Mouse (Mus musculus) hindbrain, embryonic 13.5 days (tissue): ENCODE results near the gene Gm13420. TPM values are rescaled to one million over a fixed set of nuclear protein-coding genes. Genes with fewer than 3 reads are reported as not detected.
"Not testable (repeated sequence)": the region's sequence is repeated elsewhere in the genome, so short reads cannot be mapped to it uniquely, and the experiment has no call there.

ENCODE experiments used
- ATAC-seq: fragments of 200-750 bp; cut with Nextera tagmentation; 2 replicates; pipeline ENCODE4 v1.8.0; 2017; ENCODE audit warnings: moderate TSS enrichment; ENCODE audit not compliant: low FRiP score
- H3K27ac ChIP-seq: fragments of 300-500 bp; sonication (generic); 2 replicates; pipeline ENCODE4 v1.5.1; 2015; ENCODE audit warnings: inconsistent platforms, mild to moderate bottlenecking, moderate library complexity
- H3K27me3 ChIP-seq: fragments of 300-500 bp; sonication (generic); 2 replicates; pipeline ENCODE4 v1.6.1; 2015; ENCODE audit warnings: mild to moderate bottlenecking, inconsistent platforms
- H3K36me3 ChIP-seq: fragments of 300-500 bp; sonication (generic); 2 replicates; pipeline ENCODE4 v1.6.1; 2015; ENCODE audit warnings: mild to moderate bottlenecking, inconsistent platforms
- H3K4me1 ChIP-seq: fragments of 300-500 bp; sonication (generic); replicated peaks from 2 replicates; pipeline ENCODE4 v1.6.1; 2015; ENCODE audit warnings: inconsistent platforms
- H3K4me2 ChIP-seq: fragments of 300-500 bp; sonication (generic); 2 replicates; pipeline ENCODE4 v1.6.1; 2015; ENCODE audit warnings: inconsistent platforms, mild to moderate bottlenecking, moderate library complexity
- H3K4me3 ChIP-seq: fragments of 300-500 bp; sonication (generic); 2 replicates; pipeline ENCODE4 v1.5.1; 2015; ENCODE audit warnings: mild to moderate bottlenecking, inconsistent platforms
- H3K9ac ChIP-seq: fragments of 300-500 bp; sonication (generic); 2 replicates; pipeline ENCODE4 v1.6.1; 2015; ENCODE audit warnings: mild to moderate bottlenecking, inconsistent platforms
- H3K9me3 ChIP-seq: fragments of 300-500 bp; sonication (generic); 2 replicates; pipeline ENCODE4 v1.6.1; 2016; ENCODE audit warnings: inconsistent platforms
- WGBS: fragments of 180-500 bp; shearing (Covaris S2); methylation state at CpG from one replicate; pipeline ENCODE4 v1.1.7; 2015; 5-methylcytosine and 5-hydroxymethylcytosine counted together
- polyA plus RNA-seq: library from polyadenylated mRNA; unstranded; fragments of >200 nt; fragmentation: Nextera tagmentation; extraction: Ambion mirVana; gene quantifications from 2 replicates; pipeline ENCODE4 v1.2.1, GENCODE M21; 2015

The Gm13420 gene
- polyA plus RNA-seq, 1 experiment from 2014 or later, result not detected

- Histone ChIP-seq H3K9me3 (no peaks in the 10 kb centered on the region), H3K4me1 (no peaks in the 10 kb centered on the region), H3K27me3 (no peaks in the 10 kb centered on the region), H3K9ac (no peak overlapping the region), H3K27ac (no peak overlapping the region), H3K36me3 (peaks cover 95% of the 10 kb centered on the region), H3K4me3 (no peak overlapping the region), H3K4me2 (no peak overlapping the region)
- WGBS, result 92% methylated on average over 10 of the region's 10 CpGs
- no peak for ATAC-seq
Observed at GRCm38 (mm10) chr2:29732559-29732958, 18.9 kb downstream of the Gm13420 start.

GRCm38 (mm10) chr2:29731545-29731944, 19.9 kb downstream of the Gm13420 start:
- no peak overlapping the region for H3K4me3 ChIP-seq
- H3K27ac ChIP-seq, result no peak overlapping the region
- peaks cover 93% of the 10 kb centered on the region for H3K36me3 ChIP-seq
- H3K4me2 ChIP-seq, result no peak overlapping the region
- no peaks in the 10 kb centered on the region for H3K9me3 ChIP-seq
- no peak for ATAC-seq
- H3K9ac ChIP-seq, result no peak overlapping the region
- WGBS, result 80% methylated on average over 3 of the region's 3 CpGs
- H3K27me3 ChIP-seq, result no peaks in the 10 kb centered on the region
- H3K4me1 ChIP-seq, result no peaks in the 10 kb centered on the region

GRCm38 (mm10) chr2:29729500-29729899, 22.0 kb downstream of the Gm13420 start:
- no peaks in the 10 kb centered on the region for H3K4me1 ChIP-seq
- WGBS, result 55% methylated on average over 2 of the region's 2 CpGs
- ATAC-seq, result no peak
- no peak overlapping the region for H3K9ac ChIP-seq
- H3K36me3 ChIP-seq, result peaks cover 95% of the 10 kb centered on the region
- H3K4me2 ChIP-seq, result no peak overlapping the region
- no peak overlapping the region for H3K27ac ChIP-seq
- H3K4me3 ChIP-seq, result no peak overlapping the region
- H3K9me3 ChIP-seq, result no peaks in the 10 kb centered on the region
- H3K27me3 ChIP-seq, result no peaks in the 10 kb centered on the region

GRCm38 (mm10) chr2:29724664-29725365, 26.7 kb downstream of the Gm13420 start:
- no peak for ATAC-seq
- Histone ChIP-seq H3K4me1 (no peaks in the 10 kb centered on the region), H3K9ac (no peak overlapping the region), H3K27ac (no peak overlapping the region), H3K36me3 (peaks cover 97% of the 10 kb centered on the region), H3K4me2 (no peak overlapping the region), H3K27me3 (no peaks in the 10 kb centered on the region), H3K9me3 (no peaks in the 10 kb centered on the region), H3K4me3 (no peak overlapping the region)
- 81% methylated on average over 5 of the region's 5 CpGs for WGBS

GRCm38 (mm10) chr2:29723132-29723531, 28.4 kb downstream of the Gm13420 start:
- Histone ChIP-seq H3K27ac (no peak overlapping the region), H3K9ac (no peak overlapping the region), H3K4me3 (no peak overlapping the region), H3K4me1 (no peaks in the 10 kb centered on the region), H3K9me3 (no peaks in the 10 kb centered on the region), H3K4me2 (no peak overlapping the region), H3K36me3 (peaks cover 94% of the 10 kb centered on the region), H3K27me3 (no peaks in the 10 kb centered on the region)
- WGBS, result 98% methylated on average over 3 of the region's 3 CpGs
- ATAC-seq, result no peak

- Histone ChIP-seq H3K36me3 (peaks cover 81% of the 10 kb centered on the region), H3K27me3 (no peaks in the 10 kb centered on the region)
Observed at GRCm38 (mm10) chr2:29718581-29718980, 32.9 kb downstream of the Gm13420 start.

GRCm38 (mm10) chr2:29716691-29717090, 34.8 kb downstream of the Gm13420 start:
- Histone ChIP-seq H3K27me3 (no peaks in the 10 kb centered on the region), H3K9me3 (no peaks in the 10 kb centered on the region), H3K4me3 (no peak overlapping the region), H3K9ac (no peak overlapping the region), H3K4me2 (no peak overlapping the region), H3K4me1 (peaks cover 11% of the 10 kb centered on the region), H3K36me3 (peaks cover 78% of the 10 kb centered on the region), H3K27ac (peak overlapping the region; percentile 26; the same call in 1 of the 2 replicates)
- WGBS, result 20% methylated on average over 6 of the region's 6 CpGs
- 0 out of 2 replicates have a peak, but pooled peaks have one; percentile 49 for ATAC-seq

More at GRCm38 (mm10) chr2:29718581-29718980, 32.9 kb downstream of the Gm13420 start:
- Histone ChIP-seq H3K9ac (no peak overlapping the region), H3K27ac (no peak overlapping the region), H3K4me3 (no peak overlapping the region), H3K4me2 (no peak overlapping the region), H3K4me1 (peaks cover 11% of the 10 kb centered on the region), H3K9me3 (no peaks in the 10 kb centered on the region)
- 90% methylated on average over 5 of the region's 5 CpGs for WGBS
- no peak for ATAC-seq

- H3K4me3 ChIP-seq, result no peak overlapping the region
- H3K27me3 ChIP-seq, result no peaks in the 10 kb centered on the region
- H3K9ac ChIP-seq, result 0 out of 2 replicates have a peak overlapping the region, but pooled peaks have one; percentile 29
- H3K4me2 ChIP-seq, result no peak overlapping the region
- H3K4me1 ChIP-seq, result peaks cover 11% of the 10 kb centered on the region
- no peaks in the 10 kb centered on the region for H3K9me3 ChIP-seq
- peaks cover 78% of the 10 kb centered on the region for H3K36me3 ChIP-seq
- H3K27ac ChIP-seq, result peak overlapping the region; percentile 26; the same call in 1 of the 2 replicates
- no peak for ATAC-seq
- 48% methylated on average over 7 of the region's 7 CpGs for WGBS
Observed at GRCm38 (mm10) chr2:29716143-29716542, 35.3 kb downstream of the Gm13420 start.

- H3K4me3 ChIP-seq, result no peak overlapping the region
- H3K4me2 ChIP-seq, result no peak overlapping the region
- peaks cover 72% of the 10 kb centered on the region for H3K36me3 ChIP-seq
- H3K27me3 ChIP-seq, result no peaks in the 10 kb centered on the region
- H3K4me1 ChIP-seq, result peaks cover 11% of the 10 kb centered on the region
- no peaks in the 10 kb centered on the region for H3K9me3 ChIP-seq
- no peak for ATAC-seq
- WGBS, result 94% methylated on average over 5 of the region's 5 CpGs
- no peak overlapping the region for H3K27ac ChIP-seq
- no peak overlapping the region for H3K9ac ChIP-seq
Observed at GRCm38 (mm10) chr2:29714127-29714526, 37.4 kb downstream of the Gm13420 start.

- Histone ChIP-seq H3K27me3 (no peaks in the 10 kb centered on the region), H3K4me1 (peaks cover 11% of the 10 kb centered on the region), H3K36me3 (peaks cover 70% of the 10 kb centered on the region), H3K4me3 (no peak overlapping the region), H3K9me3 (no peaks in the 10 kb centered on the region), H3K4me2 (no peak overlapping the region), H3K9ac (no peak overlapping the region), H3K27ac (no peak overlapping the region)
- ATAC-seq, result no peak
- 100% methylated on average over 2 of the region's 2 CpGs for WGBS
Observed at GRCm38 (mm10) chr2:29713501-29713900, 38.0 kb downstream of the Gm13420 start.

GRCm38 (mm10) chr2:29711877-29712276, 39.6 kb downstream of the Gm13420 start:
- H3K9ac ChIP-seq, result no peak overlapping the region
- H3K4me2 ChIP-seq, result no peak overlapping the region
- H3K9me3 ChIP-seq, result no peaks in the 10 kb centered on the region
- peaks cover 16% of the 10 kb centered on the region for H3K4me1 ChIP-seq
- H3K4me3 ChIP-seq, result no peak overlapping the region
- H3K36me3 ChIP-seq, result peaks cover 75% of the 10 kb centered on the region
- ATAC-seq, result no peak
- no peaks in the 10 kb centered on the region for H3K27me3 ChIP-seq
- H3K27ac ChIP-seq, result no peak overlapping the region
- 91% methylated on average over 5 of the region's 5 CpGs for WGBS

GRCm38 (mm10) chr2:29711038-29711437, 40.4 kb downstream of the Gm13420 start:
- Histone ChIP-seq H3K9ac (no peak overlapping the region), H3K9me3 (no peaks in the 10 kb centered on the region), H3K4me3 (no peak overlapping the region), H3K27ac (no peak overlapping the region), H3K4me1 (peaks cover 12% of the 10 kb centered on the region), H3K36me3 (peaks cover 79% of the 10 kb centered on the region), H3K4me2 (no peak overlapping the region), H3K27me3 (no peaks in the 10 kb centered on the region)
- WGBS, result 61% methylated on average over 3 of the region's 3 CpGs
- no peak for ATAC-seq

- H3K4me2 ChIP-seq, ATAC-seq, H3K9me3 ChIP-seq, H3K9ac ChIP-seq, H3K4me3 ChIP-seq, H3K27me3 ChIP-seq, H3K27ac ChIP-seq, H3K4me1 ChIP-seq: not testable (repeated sequence)
- WGBS, result 93% methylated on average over 4 of the region's 4 CpGs
- H3K36me3 ChIP-seq, result peaks cover 84% of the 10 kb centered on the region
Observed at GRCm38 (mm10) chr2:29708209-29708608, 43.3 kb downstream of the Gm13420 start.
